In genomic region chr4:145195172-145195571, GRCm38 (mm10) we compare ENCODE assay signal across 8 mouse cellular contexts. TPM values are rescaled to one million over a fixed set of nuclear protein-coding genes. Genes with fewer than 3 reads are reported as not detected.
DNase-seq lines count a peak whose midpoint lies in the region; ATAC-seq and TF ChIP-seq lines count a peak whose summit lies in the region.

No protein-coding gene starts in this region.

- DNase-seq in heart, postnatal 10 days: no peak
- no peak for DNase-seq in retina, postnatal 1 day
- DNase-seq in layer of hippocampus, adult 8-10 months (ENCODE audit: low spot score in 2 of 2): no peak

- no peaks in the 10 kb centered on the region for H3K27me3 ChIP-seq in heart, embryonic 15.5 days
- no peaks in the 10 kb centered on the region for H3K27me3 ChIP-seq in hindbrain, embryonic 15.5 days
- no peaks in the 10 kb centered on the region for H3K27me3 ChIP-seq in midbrain, embryonic 13.5 days

- peak overlapping the region; percentile 98 for H3K4me3 ChIP-seq in heart, embryonic 15.5 days
- peak overlapping the region; percentile 93; the same call in 1 of the 2 replicates for H3K4me3 ChIP-seq in cortical plate, adult 2 months (ENCODE audit: insufficient read depth, low read length)
- H3K4me3 ChIP-seq in hindbrain, embryonic 15.5 days: peak overlapping the region; percentile 89
- H3K4me3 ChIP-seq in midbrain, embryonic 13.5 days (replicated peaks): peak overlapping the region; percentile 82

- intact Hi-C loops in heart, postnatal 10 days (cut with DNase I): loop anchor here (5.0 kb wide), 2 partner anchors 92 to 303 kb away; partner anchors contain the start of gene Dhrs3

- no peak for TF ChIP-seq POLR2A in cortical plate, adult 2 months (IDR thresholded peaks at IDR 0.05; ENCODE audit: extremely low read depth, insufficient read depth, low read length)

- no peak overlapping the region for H3K27ac ChIP-seq in heart, embryonic 15.5 days
- no peak overlapping the region for H3K27ac ChIP-seq in cortical plate, adult 2 months (ENCODE audit: insufficient read depth, low read length)
- H3K27ac ChIP-seq in hindbrain, embryonic 15.5 days (replicated peaks): no peak overlapping the region
- H3K27ac ChIP-seq in midbrain, embryonic 13.5 days: no peak overlapping the region; the same call in 1 of the 2 replicates

- H3K4me2 ChIP-seq in heart, embryonic 15.5 days: peak overlapping the region; percentile 35
- H3K4me2 ChIP-seq in hindbrain, embryonic 15.5 days: peak overlapping the region; percentile 88
- H3K4me2 ChIP-seq in midbrain, embryonic 13.5 days (replicated peaks): peak overlapping the region; percentile 32

- peaks cover 4% of the 10 kb centered on the region; the same call in 1 of the 2 replicates for H3K36me3 ChIP-seq in heart, embryonic 15.5 days
- H3K36me3 ChIP-seq in hindbrain, embryonic 15.5 days: peaks cover 2% of the 10 kb centered on the region; the same call in 1 of the 2 replicates
- peaks cover 2% of the 10 kb centered on the region for H3K36me3 ChIP-seq in midbrain, embryonic 13.5 days

- H3K9ac ChIP-seq in heart, embryonic 15.5 days: no peak overlapping the region
- H3K9ac ChIP-seq in hindbrain, embryonic 15.5 days: no peak overlapping the region
- H3K9ac ChIP-seq in midbrain, embryonic 13.5 days (replicated peaks): no peak overlapping the region

- no peaks in the 10 kb centered on the region for H3K9me3 ChIP-seq in heart, embryonic 15.5 days (replicated peaks)
- H3K9me3 ChIP-seq in hindbrain, embryonic 15.5 days: no peaks in the 10 kb centered on the region
- H3K9me3 ChIP-seq in midbrain, embryonic 13.5 days: no peaks in the 10 kb centered on the region

- H3K4me1 ChIP-seq in heart, embryonic 15.5 days (replicated peaks): peaks cover 23% of the 10 kb centered on the region
- H3K4me1 ChIP-seq in cortical plate, adult 2 months (ENCODE audit: control insufficient read depth, insufficient read depth, low read length): no peaks in the 10 kb centered on the region; the same call in 1 of the 2 replicates
- peaks cover 20% of the 10 kb centered on the region for H3K4me1 ChIP-seq in hindbrain, embryonic 15.5 days (replicated peaks)
- H3K4me1 ChIP-seq in midbrain, embryonic 13.5 days (replicated peaks): peaks cover 18% of the 10 kb centered on the region

- no peak for TF ChIP-seq CTCF in cortical plate, adult 2 months (IDR thresholded peaks at IDR 0.05; ENCODE audit: extremely low read depth, insufficient read depth, low read length)

- ATAC-seq in heart, embryonic 15.5 days (replicated peaks; ENCODE audit: insufficient number of reproducible peaks, insufficient read depth, low FRiP score, low read depth): no peak
- no peak; the same call in 1 of the 2 replicates for ATAC-seq in hindbrain, embryonic 15.5 days (ENCODE audit: low FRiP score, low read depth)
- ATAC-seq in midbrain, embryonic 13.5 days: no peak; the same call in none of the 2 replicates
- no peak for ATAC-seq in frontal cortex, adult (ENCODE audit: low TSS enrichment)

- 20% methylated on average over 5 of the region's 5 CpGs for WGBS in heart, embryonic 15.5 days
- WGBS in hindbrain, embryonic 15.5 days: 21% methylated on average over 5 of the region's 5 CpGs
- 22% methylated on average over 5 of the region's 5 CpGs for WGBS in midbrain, embryonic 13.5 days

RNA-seq across cellular contexts. Expression of gene Vps13d, which starts 0.4 kb away (rescaled TPM):
- polyA plus RNA-seq in heart, embryonic 15.5 days (2015; fragmentation: Nextera tagmentation; extraction: Ambion mirVana): 6.9 and 7.3 TPM in 2 replicates
- total RNA-seq in heart, postnatal 10 days (2021): 10 to 100 TPM; 75.8 to 82.6 TPM
- 48.0 and 50.2 TPM in 2 replicates for polyA plus RNA-seq in cortical plate, adult 2 months (2012; rRNA removed)
- polyA plus RNA-seq in hindbrain, embryonic 15.5 days (2015; fragmentation: Nextera tagmentation; extraction: Ambion mirVana): 10.2 and 11.2 TPM in 2 replicates
- polyA plus RNA-seq in midbrain, embryonic 13.5 days (2015; fragmentation: Nextera tagmentation; extraction: Ambion mirVana): 8.1 and 9.4 TPM in 2 replicates
- 10 to 100 TPM; 62.7 to 72.9 (median 68.3) TPM for total RNA-seq in layer of hippocampus, adult 8-10 months (2022)

RNA-seq across cellular contexts. Expression of gene Tnfrsf1b, which starts 51.5 kb away (rescaled TPM):
- polyA plus RNA-seq in heart, embryonic 15.5 days (2015; fragmentation: Nextera tagmentation; extraction: Ambion mirVana): 2.9 and 6.0 TPM in 2 replicates
- 1 to 10 TPM; 5.3 to 7.2 TPM for total RNA-seq in heart, postnatal 10 days (2021)
- polyA plus RNA-seq in cortical plate, adult 2 months (2012; rRNA removed): 3.1 and 3.6 TPM in 2 replicates
- 3.8 and 5.1 TPM in 2 replicates for polyA plus RNA-seq in hindbrain, embryonic 15.5 days (2015; fragmentation: Nextera tagmentation; extraction: Ambion mirVana)
- polyA plus RNA-seq in midbrain, embryonic 13.5 days (2015; fragmentation: Nextera tagmentation; extraction: Ambion mirVana): 1.8 and 2.0 TPM in 2 replicates
- total RNA-seq in layer of hippocampus, adult 8-10 months (2022): 1 to 10 TPM; 2.7 to 6.6 (median 4.6) TPM

Comparison
In these comparisons a context has a peak if more than half of its experiments do, and no peak if none do; other contexts are left out.
1. H3K4me2 ChIP-seq: peak in every context shown above with its lines; median percentile 88 in hindbrain, embryonic 15.5 days; 35 in heart, embryonic 15.5 days; 32 in midbrain, embryonic 13.5 days.